Mouse (Mus musculus) forebrain, postnatal 0 days (tissue): ENCODE measurements around the gene Emp1. TPM values are rescaled to one million over a fixed set of nuclear protein-coding genes. Genes with fewer than 3 reads are reported as not detected.

Source experiments
- ATAC-seq: fragments of 200-750 bp; cut with Nextera tagmentation; 2 replicates; pipeline ENCODE4 v1.8.0; 2017; ENCODE audit warnings: mild to moderate bottlenecking, moderate library complexity
- DNase-seq: peaks from one replicate; pipeline ENCODE4 v3.0.0-alpha.2; 2015
- H3K27ac ChIP-seq: fragments of 300-500 bp; sonication (generic); 2 replicates; pipeline ENCODE4 v1.5.1; 2014; ENCODE audit warnings: low read depth, mild to moderate bottlenecking, antibody characterized with exemption, low read length, moderate library complexity, mixed read lengths
- H3K27me3 ChIP-seq: fragments of 300-500 bp; sonication (generic); 2 replicates; pipeline ENCODE4 v1.6.1; 2014; ENCODE audit warnings: mild to moderate bottlenecking, low read length, mixed read lengths; ENCODE audit not compliant: insufficient read depth
- H3K36me3 ChIP-seq: fragments of 300-500 bp; sonication (generic); 2 replicates; pipeline ENCODE4 v1.6.1; 2014; ENCODE audit warnings: mild to moderate bottlenecking, moderate library complexity; ENCODE audit not compliant: insufficient read depth
- H3K4me1 ChIP-seq: fragments of 300-500 bp; sonication (generic); 2 replicates; pipeline ENCODE4 v1.6.1; 2014; ENCODE audit warnings: antibody characterized with exemption; ENCODE audit not compliant: insufficient read depth
- H3K4me2 ChIP-seq: fragments of 300-500 bp; sonication (generic); 2 replicates; pipeline ENCODE4 v1.6.1; 2014; ENCODE audit warnings: low read depth, mild to moderate bottlenecking, moderate library complexity
- H3K4me3 ChIP-seq: fragments of 300-500 bp; sonication (generic); 2 replicates; pipeline ENCODE4 v1.5.1; 2014; ENCODE audit warnings: low read depth, low read length, mixed read lengths
- H3K9ac ChIP-seq: fragments of 300-500 bp; sonication (generic); 2 replicates; pipeline ENCODE4 v1.6.1; 2014; ENCODE audit warnings: mild to moderate bottlenecking
- H3K9me3 ChIP-seq: fragments of 300-500 bp; sonication (generic); 2 replicates; pipeline ENCODE4 v1.6.1; 2016; ENCODE audit warnings: low read length
- CTCF ChIP-seq: sonication (generic); IDR thresholded peaks from 2 replicates; pipeline ENCODE4 v1.5.1; 2016; ENCODE audit warnings: antibody characterized with exemption, control low read depth, low read depth
- WGBS: fragments of 180-500 bp; shearing (Covaris S2); extraction: QIAGEN DNeasy Blood & Tissue Kit; methylation state at CpG from one replicate; pipeline ENCODE4 v1.1.7; 2014; 5-methylcytosine and 5-hydroxymethylcytosine counted together
- polyA plus RNA-seq: library from polyadenylated mRNA; unstranded; fragments of >200 nt; fragmentation: Nextera tagmentation; extraction: Ambion mirVana; gene quantifications from 2 replicates; pipeline ENCODE4 v1.2.1, GENCODE M21; 2015
- total RNA-seq: library from RNA; depleted of rRNA; stranded (reverse); fragments of >200 nt; gene quantifications from 2 replicates; pipeline ENCODE4 v1.2.3, GENCODE M21; 2014

The Emp1 gene
- total and polyA plus RNA-seq, 2 experiments from 2014 or later, result 4.3 to 37.0 TPM

DNA sequence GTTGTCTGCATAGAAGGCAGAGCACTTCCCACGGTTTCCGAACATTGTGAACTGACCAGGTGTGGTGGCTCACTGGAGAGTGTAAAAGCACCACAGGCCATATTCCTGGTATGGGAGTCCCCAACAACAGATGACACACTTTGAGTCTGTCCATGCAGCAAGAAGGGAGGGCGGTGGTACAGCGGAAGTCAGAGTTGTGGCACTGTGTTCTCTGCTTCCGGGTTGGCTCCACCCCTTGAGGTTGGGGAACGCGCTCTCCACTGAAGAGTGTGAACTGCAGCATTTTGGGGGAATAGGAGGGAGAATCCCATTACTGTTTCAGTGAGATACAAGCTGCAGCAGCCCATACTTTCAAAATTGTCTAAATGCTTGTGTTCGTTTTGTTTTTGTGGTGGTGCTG lies 11.0 kb downstream of the Emp1 start:
- Histone ChIP-seq H3K4me2 (no peak overlapping the region), H3K9me3 (no peaks in the 10 kb centered on the region), H3K9ac (no peak overlapping the region), H3K4me3 (no peak overlapping the region), H3K27me3 (no peaks in the 10 kb centered on the region), H3K4me1 (peaks cover 3% of the 10 kb centered on the region; the same call in 1 of the 2 replicates), H3K36me3 (no peaks in the 10 kb centered on the region), H3K27ac (no peak overlapping the region)
- ATAC-seq (no peak), DNase-seq (no peak)
- 89% methylated on average over 8 of the region's 8 CpGs for WGBS
- no peak for TF ChIP-seq CTCF

GRCm38 (mm10) chr6:135375818-135376217 lies 13.5 kb downstream of the Emp1 start:
- Histone ChIP-seq H3K9me3 (no peaks in the 10 kb centered on the region), H3K4me3 (no peak overlapping the region), H3K27me3 (no peaks in the 10 kb centered on the region), H3K4me1 (peaks cover 3% of the 10 kb centered on the region; the same call in 1 of the 2 replicates), H3K9ac (no peak overlapping the region), H3K4me2 (no peak overlapping the region), H3K36me3 (no peaks in the 10 kb centered on the region), H3K27ac (no peak overlapping the region)
- peak; percentile 42; the same call in 1 of the 2 replicates for ATAC-seq
- DNase-seq, result no peak
- TF ChIP-seq CTCF, result no peak
- 51% methylated on average over 5 of the region's 5 CpGs for WGBS

DNA sequence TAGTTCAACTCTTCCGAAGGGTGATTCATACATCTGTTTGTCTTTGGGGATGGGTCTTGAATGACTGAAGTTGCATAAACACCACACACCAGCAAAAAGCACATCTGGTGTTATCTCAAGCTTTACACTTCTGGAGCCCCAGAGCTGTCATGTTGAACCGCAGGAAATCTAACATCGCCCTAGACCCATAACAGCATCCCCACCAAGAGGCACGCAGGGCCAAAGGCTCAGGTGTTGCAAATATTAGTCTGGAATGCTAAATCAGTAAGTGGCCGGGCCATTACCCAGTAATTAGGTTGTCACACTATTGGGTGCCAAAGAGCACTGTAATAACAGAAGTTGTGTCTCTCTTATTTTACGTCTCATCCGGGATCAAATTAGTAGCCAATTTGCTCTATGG lies 13.9 kb downstream of the Emp1 start:
- TF ChIP-seq CTCF, result no peak
- 53% methylated on average over 7 of the region's 7 CpGs for WGBS
- ATAC-seq (no peak), DNase-seq (no peak)
- no peak overlapping the region for H3K9ac ChIP-seq
- no peak overlapping the region for H3K4me3 ChIP-seq
- H3K27ac ChIP-seq, result no peak overlapping the region
- H3K4me1 ChIP-seq, result peaks cover 3% of the 10 kb centered on the region; the same call in 1 of the 2 replicates
- H3K9me3 ChIP-seq, result no peaks in the 10 kb centered on the region
- no peaks in the 10 kb centered on the region for H3K36me3 ChIP-seq
- H3K27me3 ChIP-seq, result no peaks in the 10 kb centered on the region
- no peak overlapping the region for H3K4me2 ChIP-seq

DNA sequence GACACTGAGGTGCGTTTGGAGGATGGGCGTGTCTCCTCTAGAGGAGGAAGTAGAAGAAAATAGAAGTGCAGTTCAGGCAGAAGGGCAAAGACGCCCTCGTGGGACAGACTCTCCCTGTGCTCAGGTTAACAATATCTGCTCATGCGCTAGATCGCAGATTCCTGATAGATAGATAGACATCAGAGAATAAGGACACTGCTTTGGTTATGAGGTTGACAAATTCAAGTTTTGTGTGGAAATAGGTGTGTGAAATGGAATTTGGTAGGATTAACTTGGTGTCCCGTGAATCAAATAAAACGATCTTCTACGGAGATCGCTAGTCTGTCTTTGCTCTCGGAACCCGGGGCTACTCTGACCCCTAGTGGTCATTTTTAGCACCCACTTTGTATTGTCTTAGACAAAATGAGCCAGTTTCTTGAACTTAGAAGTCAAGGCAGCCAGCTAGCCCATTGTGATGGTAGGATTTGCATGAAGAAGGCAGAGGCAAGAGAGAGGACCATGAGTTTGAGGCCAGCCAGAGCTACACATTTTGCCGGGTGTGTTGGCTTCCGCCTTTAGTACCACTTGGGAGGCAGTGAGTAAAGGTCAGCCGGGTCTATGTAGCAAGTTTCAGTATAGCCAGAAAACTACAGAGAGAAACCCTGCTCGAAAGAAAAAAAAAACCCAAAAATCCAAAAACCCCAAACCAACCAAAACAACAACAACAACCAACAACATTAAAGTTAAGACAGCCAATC lies 15.4 kb downstream of the Emp1 start:
- H3K27ac ChIP-seq, result no peak overlapping the region
- H3K4me1 ChIP-seq, result peaks cover 3% of the 10 kb centered on the region; the same call in 1 of the 2 replicates
- H3K9me3 ChIP-seq, result no peaks in the 10 kb centered on the region
- H3K4me3 ChIP-seq, result peak overlapping the region; percentile 18; the same call in 1 of the 2 replicates
- no peaks in the 10 kb centered on the region for H3K27me3 ChIP-seq
- DNase-seq, result peak; percentile 87
- H3K4me2 ChIP-seq, result peak overlapping the region; percentile 43
- peak; percentile 88 for TF ChIP-seq CTCF
- WGBS, result 22% methylated on average over 16 of the region's 16 CpGs
- H3K36me3 ChIP-seq, result no peaks in the 10 kb centered on the region
- peak; percentile 78 for ATAC-seq
- H3K9ac ChIP-seq, result no peak overlapping the region

DNA sequence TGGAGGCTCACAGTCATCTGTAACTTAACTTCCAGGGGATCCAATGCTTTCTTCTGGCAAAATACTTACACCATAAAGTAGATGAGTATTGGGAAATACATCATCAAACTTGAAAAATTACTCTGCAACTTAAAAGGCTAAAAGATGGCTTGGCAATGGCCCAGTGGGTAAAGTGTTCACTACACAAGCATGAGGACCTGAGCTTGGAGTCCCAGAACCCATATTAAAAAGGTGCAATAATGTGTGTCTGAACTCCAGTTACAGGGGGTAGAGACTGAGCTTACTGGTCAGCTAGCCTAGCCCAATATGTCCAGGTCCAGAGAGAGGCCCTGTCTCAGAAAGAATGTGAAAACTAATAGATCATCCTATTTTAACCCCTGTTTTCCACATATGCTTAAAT lies 21.6 kb downstream of the Emp1 start:
- Histone ChIP-seq H3K4me3 (no peak overlapping the region), H3K4me1 (no peaks in the 10 kb centered on the region), H3K9ac (no peak overlapping the region), H3K27ac (no peak overlapping the region), H3K4me2 (no peak overlapping the region), H3K36me3 (no peaks in the 10 kb centered on the region), H3K9me3 (no peaks in the 10 kb centered on the region), H3K27me3 (no peaks in the 10 kb centered on the region)
- TF ChIP-seq CTCF, result no peak
- ATAC-seq, result no peak
- DNase-seq, result no peak

GRCm38 (mm10) chr6:135385738-135386459 lies 23.6 kb downstream of the Emp1 start:
- TF ChIP-seq CTCF, result no peak
- H3K9ac ChIP-seq, result no peak overlapping the region
- H3K4me1 ChIP-seq, result no peaks in the 10 kb centered on the region
- no peak overlapping the region for H3K4me2 ChIP-seq
- DNase-seq, result no peak
- no peaks in the 10 kb centered on the region for H3K9me3 ChIP-seq
- WGBS, result 81% methylated on average over 8 of the region's 8 CpGs
- H3K4me3 ChIP-seq, result no peak overlapping the region
- ATAC-seq, result no peak
- H3K27ac ChIP-seq, result no peak overlapping the region
- no peaks in the 10 kb centered on the region for H3K36me3 ChIP-seq
- no peaks in the 10 kb centered on the region for H3K27me3 ChIP-seq

DNA sequence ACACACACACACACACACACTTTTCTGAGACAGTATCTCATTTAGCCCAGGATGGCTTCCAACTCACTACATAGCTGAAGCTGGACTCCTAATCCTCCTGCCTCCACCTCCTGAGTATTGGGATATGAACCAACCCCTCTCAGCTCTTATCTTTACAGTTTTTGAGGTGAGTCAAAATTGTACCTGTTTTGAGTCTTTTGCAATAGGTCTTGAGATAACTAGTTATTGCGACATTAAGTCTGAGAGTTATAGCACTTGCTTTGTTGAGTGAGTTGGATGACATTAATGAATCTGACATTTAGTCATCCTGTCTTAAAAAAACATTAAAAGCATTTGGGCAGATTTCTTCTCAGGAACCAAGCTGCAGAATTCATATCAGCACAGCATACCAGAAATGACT lies 25.3 kb downstream of the Emp1 start:
- no peaks in the 10 kb centered on the region for H3K36me3 ChIP-seq
- H3K9ac ChIP-seq, result no peak overlapping the region
- ATAC-seq (peak; percentile 10; the same call in 1 of the 2 replicates), DNase-seq (no peak)
- no peak overlapping the region for H3K27ac ChIP-seq
- no peaks in the 10 kb centered on the region for H3K9me3 ChIP-seq
- no peaks in the 10 kb centered on the region for H3K4me1 ChIP-seq
- no peak for TF ChIP-seq CTCF
- no peaks in the 10 kb centered on the region for H3K27me3 ChIP-seq
- H3K4me2 ChIP-seq, result no peak overlapping the region
- H3K4me3 ChIP-seq, result no peak overlapping the region
- WGBS, result 86% methylated on average over 1 of the region's 1 CpGs
